Mouse (Mus musculus): ENCODE measurements around the gene Gm12169. TPM values are rescaled to one million over a fixed set of nuclear protein-coding genes. Genes with fewer than 3 reads are reported as not detected.

Gene Gm12169
- polyA plus RNA-seq, 1 experiment = not detected

GRCm38 (mm10) chr11:46530149-46530548 lies 6.1 kb downstream of the Gm12169 start:
- H3K4me3 ChIP-seq = no peak overlapping the region
- no peaks in the 10 kb centered on the region for H3K36me3 ChIP-seq (ENCODE audit: control insufficient read depth, insufficient read depth)
- peak overlapping the region; percentile 24 for H3K4me2 ChIP-seq (ENCODE audit: low read depth)
- H3ac ChIP-seq (ENCODE audit: control insufficient read depth, insufficient read length) = no peak overlapping the region
- TF ChIP-seq USF1 (IDR thresholded peaks at IDR 0.05; ENCODE audit: low read depth) (no peak), TCF12 (IDR thresholded peaks at IDR 0.05; ENCODE audit: insufficient read depth, poor library complexity, severe bottlenecking) (no peak), E2F4 (IDR thresholded peaks at IDR 0.05; ENCODE audit: insufficient read depth) (no peak), MAX (IDR thresholded peaks at IDR 0.05; ENCODE audit: low read depth) (no peak), MYOG (IDR thresholded peaks at IDR 0.05; ENCODE audit: control insufficient read depth in 1 of 3, insufficient read depth in 1 of 3, insufficient read length in 2 of 3, low read depth in 2 of 3) (no peak), SRF (IDR thresholded peaks at IDR 0.05; ENCODE audit: control insufficient read depth, insufficient read length, low read depth) (no peak), REST (IDR thresholded peaks at IDR 0.05; ENCODE audit: insufficient read depth, insufficient read length) (no peak), POLR2AphosphoS2 (IDR thresholded peaks at IDR 0.05; ENCODE audit: insufficient read length, low read depth) (no peak), TCF3 (IDR thresholded peaks at IDR 0.05; ENCODE audit: insufficient read length, low read depth) (no peak), CEBPB (IDR thresholded peaks at IDR 0.05; ENCODE audit: insufficient read depth, poor library complexity, severe bottlenecking) (no peak)
- no peaks in the 10 kb centered on the region for H3K27me3 ChIP-seq (ENCODE audit: control insufficient read depth, insufficient read depth, insufficient read length)
- no peaks in the 10 kb centered on the region for H3K79me2 ChIP-seq (ENCODE audit: control insufficient read depth, insufficient read depth)

GRCm38 (mm10) chr11:46536978-46537377 lies 13.0 kb downstream of the Gm12169 start:
- Histone ChIP-seq H3ac (ENCODE audit: control insufficient read depth, insufficient read length) (no peak overlapping the region), H3K4me2 (ENCODE audit: low read depth) (no peak overlapping the region), H3K36me3 (ENCODE audit: control insufficient read depth, insufficient read depth) (no peaks in the 10 kb centered on the region), H3K4me3 (no peak overlapping the region), H3K79me2 (ENCODE audit: control insufficient read depth, insufficient read depth) (no peaks in the 10 kb centered on the region), H3K27me3 (ENCODE audit: control insufficient read depth, insufficient read depth, insufficient read length) (no peaks in the 10 kb centered on the region)
- no peak for TF ChIP-seq E2F4 (IDR thresholded peaks at IDR 0.05; ENCODE audit: insufficient read depth)
- TF ChIP-seq USF1 (IDR thresholded peaks at IDR 0.05; ENCODE audit: low read depth) = no peak
- TF ChIP-seq CEBPB (IDR thresholded peaks at IDR 0.05; ENCODE audit: insufficient read depth, poor library complexity, severe bottlenecking) = no peak
- TF ChIP-seq TCF12 (IDR thresholded peaks at IDR 0.05; ENCODE audit: insufficient read depth, poor library complexity, severe bottlenecking) = no peak
- TF ChIP-seq MYOD1 (IDR thresholded peaks at IDR 0.05; ENCODE audit: control insufficient read depth in 1 of 3, insufficient read length in 2 of 3, low read depth in 2 of 3) = no peak
- TF ChIP-seq POLR2AphosphoS2 (IDR thresholded peaks at IDR 0.05; ENCODE audit: insufficient read length, low read depth) = no peak
- no peak for TF ChIP-seq REST (IDR thresholded peaks at IDR 0.05; ENCODE audit: insufficient read depth, insufficient read length)
- no peak for TF ChIP-seq MYOG (IDR thresholded peaks at IDR 0.05; ENCODE audit: control insufficient read depth in 1 of 3, insufficient read depth in 1 of 3, insufficient read length in 2 of 3, low read depth in 2 of 3)
- no peak for TF ChIP-seq TCF3 (IDR thresholded peaks at IDR 0.05; ENCODE audit: insufficient read length, low read depth)
- no peak for TF ChIP-seq SRF (IDR thresholded peaks at IDR 0.05; ENCODE audit: control insufficient read depth, insufficient read length, low read depth)
- no peak for TF ChIP-seq POLR2A (IDR thresholded peaks at IDR 0.05; ENCODE audit: insufficient read length, low read depth)
- no peak for TF ChIP-seq MAX (IDR thresholded peaks at IDR 0.05; ENCODE audit: low read depth)

- TF ChIP-seq TCF3 (IDR thresholded peaks at IDR 0.05; ENCODE audit: insufficient read length, low read depth) (no peak), MAX (IDR thresholded peaks at IDR 0.05; ENCODE audit: low read depth) (no peak), MYOG (IDR thresholded peaks at IDR 0.05; ENCODE audit: control insufficient read depth in 1 of 3, insufficient read depth in 1 of 3, insufficient read length in 2 of 3, low read depth in 2 of 3) (no peak), E2F4 (IDR thresholded peaks at IDR 0.05; ENCODE audit: insufficient read depth) (no peak), POLR2AphosphoS2 (IDR thresholded peaks at IDR 0.05; ENCODE audit: insufficient read length, low read depth) (no peak), REST (IDR thresholded peaks at IDR 0.05; ENCODE audit: insufficient read depth, insufficient read length) (no peak), SRF (IDR thresholded peaks at IDR 0.05; ENCODE audit: control insufficient read depth, insufficient read length, low read depth) (no peak), POLR2A (IDR thresholded peaks at IDR 0.05; ENCODE audit: insufficient read length, low read depth) (no peak), TCF12 (IDR thresholded peaks at IDR 0.05; ENCODE audit: insufficient read depth, poor library complexity, severe bottlenecking) (no peak), CEBPB (IDR thresholded peaks at IDR 0.05; ENCODE audit: insufficient read depth, poor library complexity, severe bottlenecking) (no peak), USF1 (IDR thresholded peaks at IDR 0.05; ENCODE audit: low read depth) (no peak), MYOD1 (IDR thresholded peaks at IDR 0.05; ENCODE audit: control insufficient read depth in 1 of 3, insufficient read length in 2 of 3, low read depth in 2 of 3) (no peak)
- H3K4me2 ChIP-seq (ENCODE audit: low read depth) = no peak overlapping the region
Measured at GRCm38 (mm10) chr11:46543530-46543929, 19.5 kb downstream of the Gm12169 start.

GRCm38 (mm10) chr11:46549721-46550120 lies 25.7 kb downstream of the Gm12169 start:
- Histone ChIP-seq H3ac (ENCODE audit: control insufficient read depth, insufficient read length) (no peak overlapping the region), H3K4me2 (ENCODE audit: low read depth) (no peak overlapping the region), H3K4me3 (no peak overlapping the region), H3K27me3 (ENCODE audit: control insufficient read depth, insufficient read depth, insufficient read length) (no peaks in the 10 kb centered on the region), H3K79me2 (ENCODE audit: control insufficient read depth, insufficient read depth) (no peaks in the 10 kb centered on the region), H3K36me3 (ENCODE audit: control insufficient read depth, insufficient read depth) (no peaks in the 10 kb centered on the region)
- TF ChIP-seq REST (IDR thresholded peaks at IDR 0.05; ENCODE audit: insufficient read depth, insufficient read length) = no peak

More at GRCm38 (mm10) chr11:46543530-46543929, 19.5 kb downstream of the Gm12169 start:
- Histone ChIP-seq H3K79me2 (ENCODE audit: control insufficient read depth, insufficient read depth) (no peaks in the 10 kb centered on the region), H3ac (ENCODE audit: control insufficient read depth, insufficient read length) (no peak overlapping the region), H3K36me3 (ENCODE audit: control insufficient read depth, insufficient read depth) (no peaks in the 10 kb centered on the region), H3K27me3 (ENCODE audit: control insufficient read depth, insufficient read depth, insufficient read length) (no peaks in the 10 kb centered on the region), H3K4me3 (no peak overlapping the region)

GRCm38 (mm10) chr11:46552741-46553140 lies 28.7 kb downstream of the Gm12169 start:
- Histone ChIP-seq H3K4me2 (ENCODE audit: low read depth) (no peak overlapping the region), H3K79me2 (ENCODE audit: control insufficient read depth, insufficient read depth) (no peaks in the 10 kb centered on the region), H3K4me3 (no peak overlapping the region), H3K27me3 (ENCODE audit: control insufficient read depth, insufficient read depth, insufficient read length) (no peaks in the 10 kb centered on the region), H3K36me3 (ENCODE audit: control insufficient read depth, insufficient read depth) (no peaks in the 10 kb centered on the region), H3ac (ENCODE audit: control insufficient read depth, insufficient read length) (no peak overlapping the region)
- TF ChIP-seq TCF3 (IDR thresholded peaks at IDR 0.05; ENCODE audit: insufficient read length, low read depth) = no peak
- no peak for TF ChIP-seq POLR2AphosphoS2 (IDR thresholded peaks at IDR 0.05; ENCODE audit: insufficient read length, low read depth)
- no peak for TF ChIP-seq CEBPB (IDR thresholded peaks at IDR 0.05; ENCODE audit: insufficient read depth, poor library complexity, severe bottlenecking)
- TF ChIP-seq TCF12 (IDR thresholded peaks at IDR 0.05; ENCODE audit: insufficient read depth, poor library complexity, severe bottlenecking) = no peak
- no peak for TF ChIP-seq MYOD1 (IDR thresholded peaks at IDR 0.05; ENCODE audit: control insufficient read depth in 1 of 3, insufficient read length in 2 of 3, low read depth in 2 of 3)
- no peak for TF ChIP-seq POLR2A (IDR thresholded peaks at IDR 0.05; ENCODE audit: insufficient read length, low read depth)
- TF ChIP-seq REST (IDR thresholded peaks at IDR 0.05; ENCODE audit: insufficient read depth, insufficient read length) = no peak
- no peak for TF ChIP-seq E2F4 (IDR thresholded peaks at IDR 0.05; ENCODE audit: insufficient read depth)
- no peak for TF ChIP-seq SRF (IDR thresholded peaks at IDR 0.05; ENCODE audit: control insufficient read depth, insufficient read length, low read depth)
- TF ChIP-seq MAX (IDR thresholded peaks at IDR 0.05; ENCODE audit: low read depth) = no peak
- no peak for TF ChIP-seq MYOG (IDR thresholded peaks at IDR 0.05; ENCODE audit: control insufficient read depth in 1 of 3, insufficient read depth in 1 of 3, insufficient read length in 2 of 3, low read depth in 2 of 3)
- no peak for TF ChIP-seq USF1 (IDR thresholded peaks at IDR 0.05; ENCODE audit: low read depth)

All from myocyte (in vitro differentiated cells).